In the genomic region with DNA sequence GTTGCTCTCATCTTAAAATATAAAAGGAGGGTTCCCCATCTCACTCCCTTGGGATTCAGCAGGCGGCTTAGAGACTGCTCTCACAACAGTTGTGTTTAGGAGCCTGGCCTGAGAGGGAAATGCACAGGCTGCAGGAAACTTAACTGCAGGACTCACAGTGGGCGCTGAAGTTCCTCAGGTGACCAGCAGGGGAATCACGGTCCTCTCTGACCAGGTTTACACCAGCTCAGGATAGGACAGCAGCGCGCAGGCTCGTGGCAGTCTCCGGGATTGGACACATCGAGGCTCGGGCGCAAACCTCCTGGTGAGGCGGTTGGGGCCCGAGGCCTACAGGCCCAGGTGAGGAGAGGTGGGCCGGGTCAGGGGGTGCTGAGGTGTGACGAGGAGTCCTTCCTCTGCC, we compare ENCODE assay signal across 10 mouse cellular contexts. TPM values are rescaled to one million over a fixed set of nuclear protein-coding genes. Genes with fewer than 3 reads are reported as not detected.
A peak's percentile ranks its signal among the peaks of the same experiment; 100 is the strongest.
DNase-seq lines count a peak whose midpoint lies in the region; ATAC-seq and TF ChIP-seq lines count a peak whose summit lies in the region.
"Had no signal": no experiment of that assay in that cellular context is flagged by ENCODE, and none has a peak within 500 bp of the region (broad histone marks: within the 10 kb centered on the region; RNA-seq: fewer than 3 reads in every experiment).

Gene Ptpn20 (plus strand): TSS at position 257 of the 400 bp plus-strand sequence.

- POLR2A ChIA-PET in Patski (lab: Charles Lee) = no interaction called here

- TF ChIP-seq CTCF in CH12.LX (conservative IDR thresholded peaks at IDR 0.05 in 1 of 2, IDR thresholded peaks at IDR 0.05 in 1 of 2; ENCODE audit: low read depth in 2 of 2, low read length in 2 of 2) (peak; percentile 52 to 55), Patski (IDR thresholded peaks at IDR 0.05) (peak; percentile 46)

- TF ChIP-seq RAD21 in CH12.LX (IDR thresholded peaks at IDR 0.05; ENCODE audit: low read depth, low read length) = no peak; the same call in 1 of the 2 replicates

- H3K79me2 ChIP-seq in CH12.LX (replicated peaks; ENCODE audit: control insufficient read depth, extremely low read depth, insufficient read depth, poor library complexity, severe bottlenecking) = no peaks in the 10 kb centered on the region

- 69% methylated on average over 14 of the region's 14 CpGs for WGBS in kidney, embryonic 14.5 days

- H3K4me1 ChIP-seq in kidney, embryonic 14.5 days (ENCODE audit: control insufficient read depth, insufficient read depth, low read length) = no peaks in the 10 kb centered on the region
- peaks cover 0 to 3% of the 10 kb centered on the region in 2 experiments; a peak in 1 of 4 replicates for H3K4me1 ChIP-seq in CH12.LX (ENCODE audit: control insufficient read depth in 1 of 2, insufficient read depth in 2 of 2)
- H3K4me1 ChIP-seq: heart, embryonic 15.5 days had no signal

- no peak for ATAC-seq in kidney, embryonic 14.5 days (ENCODE audit: low FRiP score, low TSS enrichment)
- ATAC-seq in Patski = no peak

- no peak within 1 kb of the TSS for H3K4me2 ChIP-seq in kidney, embryonic 14.5 days (replicated peaks; ENCODE audit: low read depth, low read length)
- no peak within 1 kb of the TSS for H3K4me2 ChIP-seq in CH12.LX (ENCODE audit: insufficient read depth, low read depth, poor library complexity, severe bottlenecking)
- H3K4me2 ChIP-seq: heart, embryonic 15.5 days had no signal

- no peak within 1 kb of the TSS for H3K27ac ChIP-seq in kidney, embryonic 14.5 days (ENCODE audit: low read depth, low read length)
- no peak within 1 kb of the TSS for H3K27ac ChIP-seq in CH12.LX (ENCODE audit: insufficient read depth, low read depth)
- H3K27ac ChIP-seq: heart, embryonic 15.5 days had no signal

- H3K36me3 ChIP-seq in kidney, embryonic 14.5 days (ENCODE audit: control insufficient read depth, insufficient read depth, low read length) = no peaks in the 10 kb centered on the region
- H3K36me3 ChIP-seq in CH12.LX (replicated peaks in 1 of 2; ENCODE audit: control insufficient read depth in 1 of 2, insufficient read depth in 1 of 2, low read length in 1 of 2) = no peaks in the 10 kb centered on the region
- H3K36me3 ChIP-seq: heart, embryonic 15.5 days had no signal

- no peak for TF ChIP-seq POLR2A in CH12.LX (IDR thresholded peaks at IDR 0.05; ENCODE audit: low read depth, low read length)

- in situ Hi-C loops in CH12.LX (cut with MboI; ENCODE audit: low pct_ligation_motif_present, low pct_unique_long_range_greater_than_20kb, low sequenced_read_pairs) (no loop called here), Patski (cut with MboI; ENCODE audit: low pct_unique_long_range_greater_than_20kb) (no loop called here)

- no peaks in the 10 kb centered on the region for H3K9me3 ChIP-seq in kidney, embryonic 14.5 days (ENCODE audit: control insufficient read depth, low read length)
- H3K9me3 ChIP-seq in CH12.LX (replicated peaks; ENCODE audit: low read length) = no peaks in the 10 kb centered on the region
- H3K9me3 ChIP-seq: heart, embryonic 15.5 days had no signal

- dilution Hi-C loops in CH12.LX (cut with MboI; ENCODE audit: extremely low pct_ligation_motif_present, extremely low pct_unique_long_range_greater_than_20kb, low sequenced_read_pairs) = no loop called here

- no peak within 1 kb of the TSS for H3K4me3 ChIP-seq in kidney, embryonic 14.5 days (ENCODE audit: low read length)
- no peak within 1 kb of the TSS for H3K4me3 ChIP-seq in CH12.LX (replicated peaks in 1 of 3; ENCODE audit: low read depth in 2 of 3, low read length in 2 of 3, poor library complexity in 1 of 3)
- H3K4me3 ChIP-seq: heart, embryonic 15.5 days had no signal

- CTCF ChIA-PET in Patski (lab: Charles Lee) = no interaction called here

- peak; percentile 8 for DNase-seq in kidney, adult 9 months
- DNase-seq in CH12.LX (ENCODE audit: extremely low read depth) = peak; percentile 34
- DNase-seq in Patski (ENCODE audit: low read depth, low spot score) = no peak
- peak; percentile 50 to 53 for DNase-seq in kidney, postnatal 4 days
- no peak for DNase-seq in layer of hippocampus, adult 8-10 months (ENCODE audit: low spot score in 2 of 2)
- no peak for DNase-seq in neural tube, embryonic 10.5 days (ENCODE audit: extremely low spot score, low spot score)
- DNase-seq: adrenal gland, postnatal 25 days had no signal

- H3K27me3 ChIP-seq in kidney, embryonic 14.5 days (ENCODE audit: control insufficient read depth, insufficient read depth, low read length) = no peaks in the 10 kb centered on the region
- no peaks in the 10 kb centered on the region for H3K27me3 ChIP-seq in CH12.LX (replicated peaks)
- H3K27me3 ChIP-seq in Patski = peaks cover 6% of the 10 kb centered on the region
- H3K27me3 ChIP-seq: heart, embryonic 15.5 days had no signal

- H3K9ac ChIP-seq in kidney, embryonic 14.5 days (ENCODE audit: low read depth, low read length) = no peak within 1 kb of the TSS
- H3K9ac ChIP-seq in CH12.LX (ENCODE audit: insufficient read depth, low read depth) = no peak within 1 kb of the TSS
- H3K9ac ChIP-seq: heart, embryonic 15.5 days had no signal

- TF ChIP-seq EP300 in CH12.LX (IDR thresholded peaks at IDR 0.05; ENCODE audit: low read length) = no peak

TF ChIP-seq in CH12.LX, 34 proteins besides CTCF, POLR2A, EP300 and RAD21:
- TF ChIP-seq POLR2AphosphoS2 (IDR thresholded peaks at IDR 0.05; ENCODE audit: low read depth, low read length) (no peak), SIN3A (IDR thresholded peaks at IDR 0.05; ENCODE audit: low read length) (no peak), USF1 (IDR thresholded peaks at IDR 0.05; ENCODE audit: low read depth, low read length) (no peak), NRF1 (IDR thresholded peaks at IDR 0.05; ENCODE audit: low read depth, low read length) (0 out of 2 replicates have a peak, but pooled peaks have one; percentile 19), MXI1 (IDR thresholded peaks at IDR 0.05; ENCODE audit: low read depth, low read length) (no peak), ZKSCAN1 (IDR thresholded peaks at IDR 0.05; ENCODE audit: borderline replicate concordance, low read depth, low read length) (no peak), CHD1 (IDR thresholded peaks at IDR 0.05; ENCODE audit: low read depth, low read length) (no peak), SMC3 (IDR thresholded peaks at IDR 0.05; ENCODE audit: low read depth, low read length) (peak; percentile 11; the same call in 1 of the 2 replicates), JUND (conservative IDR thresholded peaks at IDR 0.05; ENCODE audit: low read depth, low read length) (no peak), MYC (IDR thresholded peaks at IDR 0.05; ENCODE audit: low read depth, low read length) (no peak), CHD2 (IDR thresholded peaks at IDR 0.05; ENCODE audit: low read length) (no peak), KAT2A (IDR thresholded peaks at IDR 0.05; ENCODE audit: insufficient replicate concordance, low read length) (no peak)

RNA-seq across cellular contexts. Expression of gene Ptpn20, which starts in this region (rescaled TPM):
- not detected in 2 replicates for polyA plus RNA-seq in kidney, embryonic 14.5 days (2014; fragmentation: Nextera tagmentation; extraction: Ambion mirVana)
- total RNA-seq in CH12.LX (2012; rRNA removed) (not detected in 2 replicates), CH12.LX (2014; rRNA removed) (0.11 and 0.20 TPM in 2 replicates)
- polyA plus RNA-seq in CH12.LX (2012; ENCODE audit: insufficient read length, low read depth) (0.10 TPM in 2 replicates), Patski (2021) (not detected)
- total RNA-seq in layer of hippocampus, adult 8-10 months (2022) = 1 to 10 TPM in 1 of 4 experiments, under 1 TPM in 3; 0.61 to 1.3 (median 0.86) TPM
- total RNA-seq: adrenal gland, postnatal 25 days had no signal
- polyA plus RNA-seq: spleen, adult 2 months had no signal

Comparison
In these comparisons a context has a peak if more than half of its experiments do, and no peak if none do; other contexts are left out.
1. Peak in DNase-seq in CH12.LX; RNA of the gene not detected or under 1 TPM.
2. DNase-seq: peak in kidney, adult 9 months (single experiment) and kidney, postnatal 4 days (2 of 2); none in Patski (single experiment), layer of hippocampus, adult 8-10 months (0 of 2) and neural tube, embryonic 10.5 days (single experiment).